Mouse (Mus musculus) testis, adult 2 months (tissue): ENCODE measurements around the gene 4933434E20Rik. TPM values are rescaled to one million over a fixed set of nuclear protein-coding genes. Genes with fewer than 3 reads are reported as not detected.

ENCODE experiments used
- H3K27ac ChIP-seq: fragments of 200-500 bp; 2 replicates; pipeline ENCODE4 v1.5.1; 2012; ENCODE audit warnings: low read depth, low read length; ENCODE audit not compliant: control insufficient read depth, insufficient read depth
- H3K27me3 ChIP-seq: fragments of 200-500 bp; 2 replicates; pipeline ENCODE4 v1.6.1; 2012; ENCODE audit warnings: mild to moderate bottlenecking, low read length, moderate library complexity; ENCODE audit not compliant: control insufficient read depth, insufficient read depth
- H3K36me3 ChIP-seq: fragments of 200-500 bp; 2 replicates; pipeline ENCODE4 v1.6.1; 2012; ENCODE audit warnings: mild to moderate bottlenecking, low read length; ENCODE audit not compliant: control insufficient read depth, insufficient read depth
- H3K4me1 ChIP-seq: fragments of 200-500 bp; 2 replicates; pipeline ENCODE4 v1.6.1; 2012; ENCODE audit warnings: low read length; ENCODE audit not compliant: control insufficient read depth, insufficient read depth
- H3K4me3 ChIP-seq: fragments of 200-500 bp; 2 replicates; pipeline ENCODE4 v1.5.1; 2012; ENCODE audit warnings: low read depth, mild to moderate bottlenecking, low read length, moderate library complexity, mixed read lengths; ENCODE audit not compliant: control insufficient read depth
- CTCF ChIP-seq: fragments of 200-500 bp; IDR thresholded peaks from 2 replicates; pipeline ENCODE4 v1.5.1; 2012; ENCODE audit warnings: low read depth, mild to moderate bottlenecking, inconsistent platforms, low read length, moderate library complexity; ENCODE audit not compliant: control insufficient read depth, insufficient read depth, insufficient replicate concordance
- POLR2A ChIP-seq: fragments of 200-500 bp; IDR thresholded peaks from 2 replicates; pipeline ENCODE4 v1.6.1; 2012; ENCODE audit warnings: low read depth, mild to moderate bottlenecking, inconsistent platforms, low read length, moderate library complexity; ENCODE audit not compliant: control insufficient read depth
- polyA plus RNA-seq: library from polyadenylated mRNA; depleted of rRNA; stranded (reverse); fragments of >200 nt; gene quantifications from 2 replicates; pipeline ENCODE4 v1.2.3, GENCODE M21; 2012; rRNA removed

4933434E20Rik gene
- polyA plus RNA-seq, 1 experiment, result 133 TPM

GRCm38 (mm10) chr3:90111706-90112105 is 60.3 kb downstream of the 4933434E20Rik start:
- no peak overlapping the region for H3K27ac ChIP-seq
- H3K27me3 ChIP-seq, result no peaks in the 10 kb centered on the region
- TF ChIP-seq POLR2A (no peak), CTCF (no peak)
- no peaks in the 10 kb centered on the region for H3K4me1 ChIP-seq
- H3K4me3 ChIP-seq, result no peak overlapping the region
- no peaks in the 10 kb centered on the region; the same call in none of the 2 replicates for H3K36me3 ChIP-seq

DNA sequence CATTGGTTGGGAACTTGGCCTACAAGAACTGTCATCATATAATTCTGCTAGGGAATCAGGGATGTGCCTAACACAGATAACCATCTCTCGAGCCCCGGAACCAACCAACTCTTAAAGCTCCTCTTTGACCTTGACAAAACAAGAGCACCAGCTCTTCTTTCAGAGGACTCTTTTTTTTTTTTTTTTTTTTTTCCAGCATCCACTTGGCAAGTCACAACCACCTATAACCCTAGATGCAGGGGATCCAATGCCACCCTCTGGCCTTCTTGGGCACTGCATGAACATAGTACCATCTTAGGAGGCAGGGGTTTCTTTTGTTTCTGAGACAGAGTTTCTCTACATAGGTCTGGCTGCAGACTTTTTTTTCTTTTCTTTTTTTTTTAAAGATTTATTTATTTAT is 62.9 kb downstream of the 4933434E20Rik start:
- H3K27ac ChIP-seq, result no peak overlapping the region
- no peak for TF ChIP-seq CTCF
- TF ChIP-seq POLR2A, result no peak
- H3K27me3 ChIP-seq, result no peaks in the 10 kb centered on the region
- H3K4me3 ChIP-seq, result no peak overlapping the region
- H3K36me3 ChIP-seq, result no peaks in the 10 kb centered on the region; the same call in none of the 2 replicates
- H3K4me1 ChIP-seq, result no peaks in the 10 kb centered on the region

- H3K27me3 ChIP-seq, result no peaks in the 10 kb centered on the region
- H3K4me3 ChIP-seq, result no peak overlapping the region
- H3K36me3 ChIP-seq, result no peaks in the 10 kb centered on the region; the same call in none of the 2 replicates
- no peaks in the 10 kb centered on the region for H3K4me1 ChIP-seq
- TF ChIP-seq POLR2A, result no peak
- TF ChIP-seq CTCF, result no peak
- no peak overlapping the region for H3K27ac ChIP-seq
Measured at GRCm38 (mm10) chr3:90115526-90115925, 64.1 kb downstream of the 4933434E20Rik start.

Other genes with a start within 250 kb of the 4933434E20Rik start
- gene She, start 220.3 kb upstream of the 4933434E20Rik start, polyA plus RNA-seq, result 0.12 and 0.24 TPM in 2 replicates
- 0.93 and 1.1 TPM in 2 replicates for gene Il6ra, start 138.4 kb upstream of the 4933434E20Rik start, polyA plus RNA-seq
- gene Atp8b2, start 88.1 kb upstream of the 4933434E20Rik start, polyA plus RNA-seq, result 26.9 and 39.9 TPM in 2 replicates
- gene Hax1, start 52.9 kb upstream of the 4933434E20Rik start, polyA plus RNA-seq, result 108 and 116 TPM in 2 replicates
- 200 and 234 TPM in 2 replicates for gene Ubap2l, start 992 bp downstream of the 4933434E20Rik start, polyA plus RNA-seq
- gene Tpm3, start 21.0 kb downstream of the 4933434E20Rik start, polyA plus RNA-seq, result 59.5 and 61.4 TPM in 2 replicates
- gene Nup210l, start 52.5 kb downstream of the 4933434E20Rik start, polyA plus RNA-seq, result 49.0 and 55.5 TPM in 2 replicates
- 962 and 971 TPM in 2 replicates for gene Rps27, start 162.0 kb downstream of the 4933434E20Rik start, polyA plus RNA-seq
- gene Rab13, start 162.1 kb downstream of the 4933434E20Rik start, polyA plus RNA-seq, result 5.6 and 5.9 TPM in 2 replicates
- gene Jtb, start 180.0 kb downstream of the 4933434E20Rik start, polyA plus RNA-seq, result 12.2 and 15.4 TPM in 2 replicates
- gene Creb3l4, start 191.9 kb downstream of the 4933434E20Rik start, polyA plus RNA-seq, result 305 and 322 TPM in 2 replicates
- 22.5 and 27.4 TPM in 2 replicates for gene Slc39a1, start 196.5 kb downstream of the 4933434E20Rik start, polyA plus RNA-seq
- gene Crtc2, start 202.5 kb downstream of the 4933434E20Rik start, polyA plus RNA-seq, result 25.1 and 33.7 TPM in 2 replicates
- gene Dennd4b, start 213.5 kb downstream of the 4933434E20Rik start, polyA plus RNA-seq, result 25.7 and 30.5 TPM in 2 replicates
- gene Gatad2b, start 241.5 kb downstream of the 4933434E20Rik start, polyA plus RNA-seq, result 26.2 and 34.5 TPM in 2 replicates